ENCODE assay signal across 8 mouse cellular contexts in the genomic region with DNA sequence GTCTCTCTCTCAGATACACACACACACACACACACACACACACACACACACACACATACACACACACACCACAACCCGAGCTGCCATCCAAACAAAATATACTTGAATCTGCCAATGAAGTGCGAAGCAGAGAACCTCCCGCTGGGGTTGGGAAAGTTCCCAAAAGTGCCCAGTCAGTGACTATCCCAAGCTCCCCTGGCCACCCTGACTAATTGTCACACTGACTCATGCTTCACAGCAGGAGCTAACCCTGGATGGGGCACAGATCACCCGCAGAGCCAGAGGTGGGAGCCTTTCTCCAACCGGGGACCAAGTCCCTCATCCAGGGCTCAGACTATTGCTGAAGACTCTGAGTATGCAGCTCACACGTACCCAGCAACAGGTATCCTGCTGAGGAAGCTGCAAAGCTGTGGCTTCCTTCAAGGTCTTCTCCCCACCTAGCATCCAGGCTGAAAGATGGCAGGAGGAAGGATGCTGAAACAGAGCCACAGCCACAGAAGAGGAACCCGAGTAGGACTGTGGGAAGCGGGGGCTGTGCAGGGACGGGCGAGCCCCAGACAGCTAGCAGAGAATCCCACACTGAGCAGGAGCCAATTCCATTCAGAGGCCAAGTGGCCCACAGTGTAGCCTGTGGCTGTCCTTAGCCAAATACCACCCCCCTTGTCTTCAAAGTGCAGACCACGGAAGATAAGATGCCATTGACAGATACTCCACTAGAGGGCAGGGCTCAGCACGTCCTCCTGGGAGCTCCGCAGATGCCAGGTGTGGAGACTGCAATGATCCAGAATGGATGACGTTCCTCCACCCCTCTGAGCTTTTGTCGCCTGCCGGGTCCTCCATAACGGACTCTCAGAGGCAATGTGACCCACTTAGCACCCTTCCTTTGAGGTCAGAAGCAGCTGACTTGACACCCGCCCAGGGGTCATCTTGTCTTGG. TPM values are rescaled to one million over a fixed set of nuclear protein-coding genes. Genes with fewer than 3 reads are reported as not detected.
DNase-seq lines count a peak whose midpoint lies in the region; ATAC-seq lines count a peak whose summit lies in the region.

No protein-coding gene starts in this region.

- peaks cover 13% of the 10 kb centered on the region for H3K4me1 ChIP-seq in hindbrain, embryonic 10.5 days (replicated peaks)
- H3K4me1 ChIP-seq in hindbrain, embryonic 13.5 days (replicated peaks) = peaks cover 16% of the 10 kb centered on the region
- no peaks in the 10 kb centered on the region; the same call in 1 of the 2 replicates for H3K4me1 ChIP-seq in midbrain, embryonic 11.5 days (ENCODE audit: control insufficient read depth, insufficient read depth, low read length)
- no peaks in the 10 kb centered on the region for H3K4me1 ChIP-seq in stomach, embryonic 15.5 days

- WGBS in hindbrain, embryonic 10.5 days = 30% methylated on average over 18 of the region's 18 CpGs
- 31% methylated on average over 18 of the region's 18 CpGs for WGBS in hindbrain, embryonic 13.5 days
- WGBS in midbrain, embryonic 11.5 days = 28% methylated on average over 18 of the region's 18 CpGs
- 27% methylated on average over 18 of the region's 18 CpGs for WGBS in stomach, embryonic 15.5 days

- ATAC-seq in hindbrain, embryonic 13.5 days (ENCODE audit: low FRiP score) = no peak
- peak; percentile 48 for ATAC-seq in midbrain, embryonic 11.5 days (ENCODE audit: low FRiP score)
- ATAC-seq in stomach, embryonic 15.5 days (ENCODE audit: insufficient read depth, low FRiP score, low read depth) = peak; percentile 38; the same call in 1 of the 2 replicates

- H3K27ac ChIP-seq in hindbrain, embryonic 10.5 days = no peak overlapping the region
- no peak overlapping the region for H3K27ac ChIP-seq in hindbrain, embryonic 13.5 days
- no peak overlapping the region for H3K27ac ChIP-seq in midbrain, embryonic 11.5 days (ENCODE audit: low read depth, low read length)
- H3K27ac ChIP-seq in stomach, embryonic 15.5 days = no peak overlapping the region

- H3K36me3 ChIP-seq in hindbrain, embryonic 10.5 days = no peaks in the 10 kb centered on the region
- no peaks in the 10 kb centered on the region for H3K36me3 ChIP-seq in hindbrain, embryonic 13.5 days
- no peaks in the 10 kb centered on the region for H3K36me3 ChIP-seq in midbrain, embryonic 11.5 days (ENCODE audit: control insufficient read depth, insufficient read depth, low read length)
- H3K36me3 ChIP-seq in stomach, embryonic 15.5 days = no peaks in the 10 kb centered on the region

- H3K27me3 ChIP-seq in hindbrain, embryonic 10.5 days (ENCODE audit: insufficient read depth, poor library complexity, severe bottlenecking) = peaks cover 22% of the 10 kb centered on the region
- H3K27me3 ChIP-seq in hindbrain, embryonic 13.5 days = peaks cover 13% of the 10 kb centered on the region; the same call in 1 of the 2 replicates
- H3K27me3 ChIP-seq in midbrain, embryonic 11.5 days (ENCODE audit: control insufficient read depth, insufficient read depth, low read length) = no peaks in the 10 kb centered on the region
- no peaks in the 10 kb centered on the region for H3K27me3 ChIP-seq in stomach, embryonic 15.5 days (replicated peaks)

- H3K9me3 ChIP-seq in hindbrain, embryonic 10.5 days = no peaks in the 10 kb centered on the region
- no peaks in the 10 kb centered on the region for H3K9me3 ChIP-seq in hindbrain, embryonic 13.5 days
- no peaks in the 10 kb centered on the region for H3K9me3 ChIP-seq in midbrain, embryonic 11.5 days (ENCODE audit: control insufficient read depth, low read length)
- no peaks in the 10 kb centered on the region for H3K9me3 ChIP-seq in stomach, embryonic 15.5 days

- peak; percentile 57 for DNase-seq in hindbrain, embryonic 10.5 days (ENCODE audit: low spot score)
- DNase-seq in cerebellum, postnatal 36 days = peak; percentile 64 to 71
- peak; percentile 76 for DNase-seq in gastrocnemius, adult 18-20 months (ENCODE audit: low spot score)
- peak; percentile 36 for DNase-seq in induced T-regulatory cell, adult 2 months (ENCODE audit: low read depth)
- DNase-seq in left cerebral cortex, adult 8-10 months (ENCODE audit: low spot score in 2 of 2) = peak; percentile 21 to 52
- peak; percentile 93 for DNase-seq in midbrain, embryonic 11.5 days (ENCODE audit: low spot score, missing footprints)

- no peak overlapping the region for H3K4me3 ChIP-seq in hindbrain, embryonic 10.5 days
- H3K4me3 ChIP-seq in hindbrain, embryonic 13.5 days = no peak overlapping the region
- H3K4me3 ChIP-seq in midbrain, embryonic 11.5 days (ENCODE audit: low read depth, low read length) = no peak overlapping the region
- H3K4me3 ChIP-seq in stomach, embryonic 15.5 days (replicated peaks) = no peak overlapping the region

- no peak overlapping the region for H3K9ac ChIP-seq in hindbrain, embryonic 13.5 days
- H3K9ac ChIP-seq in midbrain, embryonic 11.5 days (ENCODE audit: low read length) = no peak overlapping the region
- no peak overlapping the region for H3K9ac ChIP-seq in stomach, embryonic 15.5 days

- no peak overlapping the region for H3K4me2 ChIP-seq in hindbrain, embryonic 13.5 days
- H3K4me2 ChIP-seq in midbrain, embryonic 11.5 days = no peak overlapping the region
- no peak overlapping the region for H3K4me2 ChIP-seq in stomach, embryonic 15.5 days

RNA-seq across cellular contexts. Expression of gene Ephb1, which starts 48.9 kb away (rescaled TPM):
- 8.0 and 12.0 TPM in 2 replicates for polyA plus RNA-seq in hindbrain, embryonic 10.5 days (2016; fragmentation: Nextera tagmentation; extraction: Ambion mirVana)
- polyA plus RNA-seq in hindbrain, embryonic 13.5 days (2015; fragmentation: Nextera tagmentation; extraction: Ambion mirVana) = 45.4 and 51.9 TPM in 2 replicates
- under 1 TPM; 0.66 to 0.78 TPM for total RNA-seq in gastrocnemius, adult 18-20 months (2021)
- total RNA-seq in left cerebral cortex, adult 8-10 months (2022) = 10 to 100 TPM; 30.7 to 39.9 (median 35.9) TPM
- 17.8 and 18.8 TPM in 2 replicates for polyA plus RNA-seq in midbrain, embryonic 11.5 days (2014; fragmentation: Nextera tagmentation; extraction: Ambion mirVana)
- polyA plus RNA-seq in stomach, embryonic 15.5 days (2015; fragmentation: Nextera tagmentation; extraction: Ambion mirVana) = 5.5 and 5.9 TPM in 2 replicates

Comparison
In these comparisons a context has a peak if more than half of its experiments do, and no peak if none do; other contexts are left out.
1. DNase-seq: peak in every context shown above with its lines; median percentile 93 in midbrain, embryonic 11.5 days; 76 in gastrocnemius, adult 18-20 months; 68 in cerebellum, postnatal 36 days; 57 in hindbrain, embryonic 10.5 days; 36 in left cerebral cortex, adult 8-10 months; 36 in induced T-regulatory cell, adult 2 months.